Mouse (Mus musculus): Measurements from ENCODE around the gene Emid1. TPM values are rescaled to one million over a fixed set of nuclear protein-coding genes. Genes with fewer than 3 reads are reported as not detected.
"Not testable (repeated sequence)": the region's sequence is repeated elsewhere in the genome, so short reads cannot be mapped to it uniquely, and the experiment has no call there.

Gene Emid1
- polyA plus RNA-seq, 1 experiment from 2014 or later = 59.1 TPM

- Histone ChIP-seq H3K36me3 (ENCODE audit: control insufficient read depth, insufficient read depth, low read length) (peaks cover 14% of the 10 kb centered on the region; the same call in 1 of the 2 replicates), H3K4me1 (ENCODE audit: control insufficient read depth, insufficient read depth, low read length) (peaks cover 29% of the 10 kb centered on the region), H3K9ac (ENCODE audit: low read length) (no peak overlapping the region), H3K4me3 (replicated peaks; ENCODE audit: low read length) (no peak overlapping the region), H3K27me3 (ENCODE audit: control insufficient read depth, insufficient read depth, low read length) (no peaks in the 10 kb centered on the region), H3K9me3 (replicated peaks; ENCODE audit: control insufficient read depth, low read length) (no peaks in the 10 kb centered on the region), H3K27ac (ENCODE audit: low read length) (no peak overlapping the region), H3K4me2 (ENCODE audit: low read depth, low read length) (no peak overlapping the region)
- WGBS = 69% methylated on average over 5 of the region's 5 CpGs
- ATAC-seq (ENCODE audit: insufficient read depth, low FRiP score) = no peak
Observed at GRCm38 (mm10) chr11:5095877-5096276, 56.2 kb downstream of the Emid1 start.

GRCm38 (mm10) chr11:5091706-5092105, 60.4 kb downstream of the Emid1 start:
- no peak overlapping the region for H3K4me2 ChIP-seq (ENCODE audit: low read depth, low read length)
- H3K36me3 ChIP-seq (ENCODE audit: control insufficient read depth, insufficient read depth, low read length) = peaks cover 43% of the 10 kb centered on the region

GRCm38 (mm10) chr11:5089147-5089546, 62.9 kb downstream of the Emid1 start:
- peaks cover 59% of the 10 kb centered on the region for H3K36me3 ChIP-seq (ENCODE audit: control insufficient read depth, insufficient read depth, low read length)
- 95% methylated on average over 1 of the region's 1 CpGs for WGBS
- H3K4me2 ChIP-seq (ENCODE audit: low read depth, low read length) = no peak overlapping the region
- no peak overlapping the region for H3K9ac ChIP-seq (ENCODE audit: low read length)
- no peak overlapping the region for H3K27ac ChIP-seq (ENCODE audit: low read length)
- no peak for ATAC-seq (ENCODE audit: insufficient read depth, low FRiP score)
- H3K9me3 ChIP-seq (replicated peaks; ENCODE audit: control insufficient read depth, low read length) = no peaks in the 10 kb centered on the region
- no peaks in the 10 kb centered on the region for H3K27me3 ChIP-seq (ENCODE audit: control insufficient read depth, insufficient read depth, low read length)
- 0 out of 2 replicates have a peak, but pooled peaks cover 4% of the 10 kb centered on the region for H3K4me1 ChIP-seq (ENCODE audit: control insufficient read depth, insufficient read depth, low read length)
- no peak overlapping the region for H3K4me3 ChIP-seq (replicated peaks; ENCODE audit: low read length)

More at GRCm38 (mm10) chr11:5091706-5092105, 60.4 kb downstream of the Emid1 start:
- Histone ChIP-seq H3K9ac (ENCODE audit: low read length) (no peak overlapping the region), H3K27ac (ENCODE audit: low read length) (no peak overlapping the region), H3K4me3 (replicated peaks; ENCODE audit: low read length) (no peak overlapping the region), H3K27me3 (ENCODE audit: control insufficient read depth, insufficient read depth, low read length) (no peaks in the 10 kb centered on the region), H3K4me1 (ENCODE audit: control insufficient read depth, insufficient read depth, low read length) (peaks cover 12% of the 10 kb centered on the region), H3K9me3 (replicated peaks; ENCODE audit: control insufficient read depth, low read length) (no peaks in the 10 kb centered on the region)
- WGBS = 40% methylated on average over 2 of the region's 2 CpGs
- no peak for ATAC-seq (ENCODE audit: insufficient read depth, low FRiP score)

GRCm38 (mm10) chr11:5076843-5077242, 75.2 kb downstream of the Emid1 start:
- not testable (repeated sequence) for H3K4me2 ChIP-seq (ENCODE audit: low read depth, low read length); H3K9ac ChIP-seq (ENCODE audit: low read length); H3K9me3 ChIP-seq (replicated peaks; ENCODE audit: control insufficient read depth, low read length); ATAC-seq (ENCODE audit: insufficient read depth, low FRiP score); H3K4me1 ChIP-seq (ENCODE audit: control insufficient read depth, insufficient read depth, low read length); H3K4me3 ChIP-seq (replicated peaks; ENCODE audit: low read length); H3K27ac ChIP-seq (ENCODE audit: low read length); H3K27me3 ChIP-seq (ENCODE audit: control insufficient read depth, insufficient read depth, low read length)
- WGBS = 83% methylated on average over 4 of the region's 5 CpGs
- H3K36me3 ChIP-seq (ENCODE audit: control insufficient read depth, insufficient read depth, low read length) = peaks cover 29% of the 10 kb centered on the region; the same call in 1 of the 2 replicates

- ATAC-seq (ENCODE audit: insufficient read depth, low FRiP score) = no peak
- Histone ChIP-seq H3K9me3 (replicated peaks; ENCODE audit: control insufficient read depth, low read length) (no peaks in the 10 kb centered on the region), H3K9ac (ENCODE audit: low read length) (no peak overlapping the region), H3K4me3 (replicated peaks; ENCODE audit: low read length) (no peak overlapping the region), H3K36me3 (ENCODE audit: control insufficient read depth, insufficient read depth, low read length) (peaks cover 35% of the 10 kb centered on the region; the same call in 1 of the 2 replicates), H3K27ac (ENCODE audit: low read length) (no peak overlapping the region), H3K4me2 (ENCODE audit: low read depth, low read length) (no peak overlapping the region), H3K4me1 (ENCODE audit: control insufficient read depth, insufficient read depth, low read length) (no peaks in the 10 kb centered on the region), H3K27me3 (ENCODE audit: control insufficient read depth, insufficient read depth, low read length) (no peaks in the 10 kb centered on the region)
Observed at GRCm38 (mm10) chr11:5075760-5076159, 76.3 kb downstream of the Emid1 start.

- H3K4me3 ChIP-seq (replicated peaks; ENCODE audit: low read length) = no peak overlapping the region
- H3K27ac ChIP-seq (ENCODE audit: low read length) = no peak overlapping the region
- no peak overlapping the region for H3K4me2 ChIP-seq (ENCODE audit: low read depth, low read length)
- peaks cover 30% of the 10 kb centered on the region; the same call in 1 of the 2 replicates for H3K36me3 ChIP-seq (ENCODE audit: control insufficient read depth, insufficient read depth, low read length)
- H3K4me1 ChIP-seq (ENCODE audit: control insufficient read depth, insufficient read depth, low read length) = no peaks in the 10 kb centered on the region
- no peaks in the 10 kb centered on the region for H3K27me3 ChIP-seq (ENCODE audit: control insufficient read depth, insufficient read depth, low read length)
- no peaks in the 10 kb centered on the region for H3K9me3 ChIP-seq (replicated peaks; ENCODE audit: control insufficient read depth, low read length)
- WGBS = 75% methylated on average over 4 of the region's 4 CpGs
- ATAC-seq (ENCODE audit: insufficient read depth, low FRiP score) = no peak
- H3K9ac ChIP-seq (ENCODE audit: low read length) = no peak overlapping the region
Observed at GRCm38 (mm10) chr11:5074882-5075281, 77.2 kb downstream of the Emid1 start.

- H3K27ac ChIP-seq (ENCODE audit: low read length) = no peak overlapping the region
- WGBS = 79% methylated on average over 9 of the region's 9 CpGs
- no peak overlapping the region for H3K9ac ChIP-seq (ENCODE audit: low read length)
- no peaks in the 10 kb centered on the region for H3K9me3 ChIP-seq (replicated peaks; ENCODE audit: control insufficient read depth, low read length)
- H3K4me1 ChIP-seq (ENCODE audit: control insufficient read depth, insufficient read depth, low read length) = peaks cover 11% of the 10 kb centered on the region
- ATAC-seq (ENCODE audit: insufficient read depth, low FRiP score) = no peak
- peaks cover 33% of the 10 kb centered on the region for H3K36me3 ChIP-seq (ENCODE audit: control insufficient read depth, insufficient read depth, low read length)
- H3K27me3 ChIP-seq (ENCODE audit: control insufficient read depth, insufficient read depth, low read length) = no peaks in the 10 kb centered on the region
- H3K4me3 ChIP-seq (replicated peaks; ENCODE audit: low read length) = no peak overlapping the region
- no peak overlapping the region for H3K4me2 ChIP-seq (ENCODE audit: low read depth, low read length)
Observed at GRCm38 (mm10) chr11:5068126-5068971, 83.7 kb downstream of the Emid1 start.

- Histone ChIP-seq H3K36me3 (ENCODE audit: control insufficient read depth, insufficient read depth, low read length) (peaks cover 24% of the 10 kb centered on the region), H3K4me2 (ENCODE audit: low read depth, low read length) (no peak overlapping the region), H3K4me1 (ENCODE audit: control insufficient read depth, insufficient read depth, low read length) (peaks cover 23% of the 10 kb centered on the region), H3K27me3 (ENCODE audit: control insufficient read depth, insufficient read depth, low read length) (peaks cover 3% of the 10 kb centered on the region; the same call in 1 of the 2 replicates), H3K9me3 (replicated peaks; ENCODE audit: control insufficient read depth, low read length) (no peaks in the 10 kb centered on the region), H3K4me3 (replicated peaks; ENCODE audit: low read length) (no peak overlapping the region), H3K9ac (ENCODE audit: low read length) (no peak overlapping the region), H3K27ac (ENCODE audit: low read length) (no peak overlapping the region)
- ATAC-seq (ENCODE audit: insufficient read depth, low FRiP score) = no peak
Observed at GRCm38 (mm10) chr11:5067063-5067462, 85.0 kb downstream of the Emid1 start.

GRCm38 (mm10) chr11:5065056-5065821, 86.8 kb downstream of the Emid1 start, which contains the start of gene Gas2l1:
Gene Gas2l1, minus strand, starts transcription at chr11:5065327.
- peak within 1 kb of the TSS; percentile 99 for H3K4me2 ChIP-seq (ENCODE audit: low read depth, low read length)
- H3K36me3 ChIP-seq (ENCODE audit: control insufficient read depth, insufficient read depth, low read length) = peaks cover 13% of the 10 kb centered on the region
- peak within 1 kb of the TSS; percentile 67 for H3K27ac ChIP-seq (ENCODE audit: low read length)
- H3K9ac ChIP-seq (ENCODE audit: low read length) = peak within 1 kb of the TSS; percentile 86
- peak; percentile 86 for ATAC-seq (ENCODE audit: insufficient read depth, low FRiP score)
- no peaks in the 10 kb centered on the region for H3K9me3 ChIP-seq (replicated peaks; ENCODE audit: control insufficient read depth, low read length)
- H3K4me3 ChIP-seq (replicated peaks; ENCODE audit: low read length) = peak within 1 kb of the TSS; percentile 78
- under 1% methylated on average over 49 of the region's 50 CpGs for WGBS
- peaks cover 12% of the 10 kb centered on the region for H3K27me3 ChIP-seq (ENCODE audit: control insufficient read depth, insufficient read depth, low read length)
- H3K4me1 ChIP-seq (ENCODE audit: control insufficient read depth, insufficient read depth, low read length) = peaks cover 33% of the 10 kb centered on the region
